Mouse (Mus musculus) lung, adult 2 months (tissue): Measurements from ENCODE around the gene Zfp273.

Source experiments
- CTCF ChIP-seq: fragments of 200-500 bp; IDR thresholded peaks from 2 replicates; pipeline ENCODE4 v1.5.1; 2011; ENCODE audit warnings: mild to moderate bottlenecking, low read length, control low read depth; ENCODE audit not compliant: insufficient read depth
- POLR2A ChIP-seq: fragments of 200-500 bp; IDR thresholded peaks from 2 replicates; pipeline ENCODE4 v1.6.1; 2011; ENCODE audit warnings: low read depth, mild to moderate bottlenecking, control low read depth, low read length, borderline replicate concordance; ENCODE audit errors: extremely low read depth

DNA sequence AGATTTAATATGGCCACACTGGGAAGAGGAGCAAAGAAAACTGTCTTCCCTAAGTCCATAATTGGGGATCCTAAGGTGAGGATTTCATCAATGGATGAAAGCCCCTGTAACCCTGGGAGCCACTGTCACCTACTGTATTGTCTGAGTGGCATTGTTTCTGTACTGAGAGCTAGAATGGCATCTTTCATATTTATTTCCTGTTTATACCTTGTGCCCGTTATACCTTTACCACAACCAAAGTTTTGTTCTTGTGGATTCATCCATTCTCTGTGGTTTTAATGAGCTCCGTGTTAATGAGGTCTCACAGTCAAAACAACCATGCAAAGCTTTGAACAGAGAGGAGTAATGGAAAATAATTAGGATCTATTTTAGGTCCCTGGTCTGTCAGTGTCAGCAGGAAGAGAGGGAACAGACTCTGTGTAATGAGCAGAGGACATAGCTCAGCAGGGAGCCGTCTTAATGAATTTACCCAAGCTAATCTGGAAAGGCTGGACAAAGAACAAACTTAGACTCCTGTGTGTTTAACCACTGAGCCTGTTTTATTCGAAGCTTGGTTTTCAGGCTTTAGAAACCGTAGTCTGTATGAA, 51.3 kb downstream of the Zfp273 start:
- TF ChIP-seq CTCF = no peak
- TF ChIP-seq POLR2A = no peak
